Mouse (Mus musculus) spleen, adult 2 months (tissue): ENCODE data around the gene Vmn2r99.

Experiments used
- CTCF ChIP-seq: fragments of 200-500 bp; IDR thresholded peaks from 2 replicates; pipeline ENCODE4 v1.5.1; 2011; ENCODE audit warnings: mild to moderate bottlenecking, inconsistent platforms; ENCODE audit not compliant: insufficient read depth, insufficient read length, insufficient replicate concordance; ENCODE audit errors: extremely low read depth
- POLR2A ChIP-seq: fragments of 200-500 bp; IDR thresholded peaks from 2 replicates; pipeline ENCODE4 v1.6.1; 2011; ENCODE audit warnings: low read depth, low read length, inconsistent platforms

DNA sequence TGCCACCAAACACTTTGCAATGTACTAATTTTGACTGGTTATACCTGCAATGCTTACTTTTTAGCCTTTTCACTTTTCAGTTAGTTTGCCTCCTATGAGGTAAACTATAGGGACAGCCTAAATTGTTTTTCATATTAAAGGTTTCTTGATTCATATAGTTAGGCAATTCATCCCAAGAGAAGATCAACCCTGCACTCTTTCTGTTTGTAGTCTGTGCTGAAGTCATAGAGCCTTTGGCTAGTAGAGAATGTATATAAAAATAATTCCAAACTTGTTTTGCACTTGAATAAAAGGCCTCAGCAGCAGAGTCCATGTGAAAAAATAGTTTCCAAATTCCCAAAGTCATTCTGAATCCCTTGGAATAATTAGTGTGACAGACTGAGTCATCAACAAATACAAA is at the start of gene Vmn2r99:
- TF ChIP-seq CTCF (no peak), POLR2A (no peak)
